Mouse (Mus musculus) brain, embryonic 14.5 days (tissue): ENCODE measurements around the gene Dvl1.

Experiments used
- CTCF ChIP-seq: fragments of 200-500 bp; IDR thresholded peaks from 2 replicates; pipeline ENCODE4 v1.5.1; 2012; ENCODE audit warnings: inconsistent platforms, mild to moderate bottlenecking, moderate library complexity, borderline replicate concordance; ENCODE audit not compliant: insufficient read depth, insufficient read length; ENCODE audit errors: extremely low read depth
- POLR2A ChIP-seq: fragments of 200-500 bp; IDR thresholded peaks from 2 replicates; pipeline ENCODE4 v1.6.1; 2012; ENCODE audit warnings: mild to moderate bottlenecking, inconsistent platforms, borderline replicate concordance; ENCODE audit not compliant: poor library complexity, insufficient read depth, insufficient read length, severe bottlenecking; ENCODE audit errors: extremely low read depth

GRCm38 (mm10) chr4:155853421-155853820 lies 6.2 kb downstream of the Dvl1 start:
- TF ChIP-seq CTCF (no peak), POLR2A (no peak)
